Mouse (Mus musculus): ENCODE measurements at regions not wholly inside any gene's neighbourhood (a gene's known extent, or its start where the extent isn't known, plus 50 kb on each side); places are given as distances from the start of the nearest gene placed in this dataset.

GRCm38 (mm10) chr5:46488140-46488942, 630.9 kb upstream of the Lcorl start:
- no peak for DNase-seq

- DNase-seq, result no peak
These were observed 629.4 kb upstream of the Lcorl start for GRCm38 (mm10) chr5:46486740-46487326.

- DNase-seq, result no peak
These were observed 598.9 kb upstream of the Lcorl start for GRCm38 (mm10) chr5:46456356-46456755.

- no peak for DNase-seq
These were observed 590.9 kb upstream of the Lcorl start for GRCm38 (mm10) chr5:46448274-46448673.

GRCm38 (mm10) chr5:46445844-46446243, 588.4 kb upstream of the Lcorl start:
- DNase-seq, result no peak

- DNase-seq, result no peak
These were observed 587.7 kb upstream of the Lcorl start for GRCm38 (mm10) chr5:46445122-46445521.

GRCm38 (mm10) chr5:46443805-46444340, 586.5 kb upstream of the Lcorl start:
- no peak for DNase-seq

GRCm38 (mm10) chr5:46442600-46443248, 585.3 kb upstream of the Lcorl start:
- no peak for DNase-seq

GRCm38 (mm10) chr5:46441716-46442115, 584.3 kb upstream of the Lcorl start:
- no peak for DNase-seq

- DNase-seq, result no peak
These were observed 574.4 kb upstream of the Lcorl start for GRCm38 (mm10) chr5:46431644-46432367.

GRCm38 (mm10) chr5:46422738-46423137, 565.3 kb upstream of the Lcorl start:
- no peak for DNase-seq

- no peak for DNase-seq
These were observed 549.6 kb upstream of the Lcorl start for GRCm38 (mm10) chr5:46406969-46407368.

- no peak for DNase-seq
These were observed 549.0 kb upstream of the Lcorl start for GRCm38 (mm10) chr5:46406404-46406803.

- no peak for DNase-seq
These were observed 529.2 kb upstream of the Lcorl start for GRCm38 (mm10) chr5:46386591-46386990.

- DNase-seq, result no peak
These were observed 509.9 kb upstream of the Lcorl start for GRCm38 (mm10) chr5:46367328-46367727.

- DNase-seq, result no peak
These were observed 506.2 kb upstream of the Lcorl start for GRCm38 (mm10) chr5:46363661-46364060.

- DNase-seq, result no peak
These were observed 504.2 kb upstream of the Lcorl start for GRCm38 (mm10) chr5:46361637-46362036.

GRCm38 (mm10) chr5:46348448-46348847, 491.0 kb upstream of the Lcorl start:
- DNase-seq, result no peak

GRCm38 (mm10) chr5:46347368-46348083, 490.1 kb upstream of the Lcorl start:
- DNase-seq, result peak; percentile 75

GRCm38 (mm10) chr5:46338461-46338860, 481.0 kb upstream of the Lcorl start:
- DNase-seq, result no peak

- no peak for DNase-seq
These were observed 473.5 kb upstream of the Lcorl start for GRCm38 (mm10) chr5:46330880-46331279.
